Mouse (Mus musculus): ENCODE measurements around the gene Relch.
"Not testable (repeated sequence)": the region's sequence is repeated elsewhere in the genome, so short reads cannot be mapped to it uniquely, and the experiment has no call there.

Relch gene

DNA sequence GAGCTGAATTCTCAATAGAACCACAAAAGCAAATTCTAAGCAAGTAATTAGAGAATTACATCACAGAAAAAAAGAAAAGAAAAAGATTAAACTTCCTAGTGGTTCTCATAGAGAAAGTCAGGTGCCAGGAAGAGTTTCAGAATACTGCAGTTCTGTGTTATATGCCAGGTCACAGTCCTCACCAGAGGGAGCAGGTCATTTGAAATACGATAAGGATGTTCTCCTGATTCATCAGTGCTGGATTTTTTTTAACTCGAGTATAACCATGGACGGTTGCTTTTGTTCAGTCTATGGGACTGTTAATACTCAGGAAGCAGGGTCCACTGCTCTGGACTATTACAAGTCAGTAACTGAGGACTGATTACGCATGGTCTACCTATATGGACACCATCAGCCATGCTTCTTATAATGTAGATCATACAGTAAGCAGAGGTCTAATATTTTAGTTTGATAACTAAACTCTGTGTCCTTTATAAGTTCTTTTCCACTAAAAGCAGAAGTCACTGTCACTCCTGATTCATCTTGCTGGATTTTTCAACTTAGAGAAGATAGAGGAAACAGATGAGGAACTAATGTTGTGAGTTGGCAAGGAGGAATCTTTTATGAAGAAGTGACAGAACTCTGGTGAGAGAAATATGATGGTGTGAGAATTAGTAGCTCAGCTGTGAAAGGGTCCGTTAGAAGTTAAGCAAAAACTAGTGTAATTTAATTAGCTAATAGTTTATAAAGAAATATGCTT lies 83.4 kb downstream of the Relch start:
- no peak for DNase-seq

DNA sequence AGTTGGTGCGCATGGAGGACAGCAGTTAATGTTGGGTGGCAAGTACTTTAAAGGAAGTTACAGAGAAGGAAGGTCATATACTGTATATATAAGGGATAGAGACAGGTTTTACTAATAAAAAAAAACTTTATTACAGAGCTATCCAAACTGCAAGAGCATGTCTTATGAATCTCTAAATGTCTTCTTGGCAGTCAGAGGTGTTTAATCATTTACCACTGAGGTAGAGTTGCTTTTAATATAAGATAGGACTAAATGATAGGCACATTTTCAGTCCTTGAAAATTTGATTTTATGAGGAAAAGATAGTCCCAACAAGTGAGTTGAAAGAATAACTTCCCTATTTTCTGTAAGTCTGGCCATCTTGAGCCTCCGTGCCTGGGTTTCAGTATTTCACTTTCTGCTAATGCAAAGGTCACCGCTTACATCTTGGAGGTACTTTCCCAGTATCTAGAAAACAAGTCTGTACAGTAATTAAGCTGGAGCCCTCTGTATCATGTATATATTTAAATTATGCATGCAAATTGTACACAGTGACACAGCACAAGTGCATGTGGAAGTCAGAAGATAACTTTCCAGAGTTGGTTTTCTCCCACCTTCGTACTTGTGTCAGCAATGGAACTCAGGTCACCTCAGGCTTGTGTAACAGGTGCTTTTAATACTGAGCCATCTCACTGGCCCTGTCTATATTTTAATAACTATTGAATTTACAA lies 84.6 kb downstream of the Relch start:
- DNase-seq, result no peak

DNA sequence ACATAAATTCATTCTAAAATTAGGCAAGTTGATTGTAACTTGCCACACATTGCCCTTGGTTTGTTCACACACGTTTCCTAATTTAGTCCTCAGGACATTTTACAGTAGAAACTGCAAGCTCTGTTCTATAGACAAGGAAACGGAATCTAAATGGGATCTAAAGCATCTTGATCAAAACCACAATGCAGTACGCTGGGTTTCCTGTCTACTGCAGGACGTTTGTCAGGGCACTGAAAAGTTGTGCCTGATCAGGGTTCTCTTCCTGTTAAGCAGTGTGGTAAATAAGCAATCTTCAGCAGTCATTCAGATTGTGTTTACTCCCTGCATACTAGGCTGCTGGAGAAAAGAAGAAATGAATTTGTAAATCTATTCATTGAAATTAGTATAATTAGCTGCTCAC lies 88.5 kb downstream of the Relch start:
- DNase-seq, result no peak

DNA sequence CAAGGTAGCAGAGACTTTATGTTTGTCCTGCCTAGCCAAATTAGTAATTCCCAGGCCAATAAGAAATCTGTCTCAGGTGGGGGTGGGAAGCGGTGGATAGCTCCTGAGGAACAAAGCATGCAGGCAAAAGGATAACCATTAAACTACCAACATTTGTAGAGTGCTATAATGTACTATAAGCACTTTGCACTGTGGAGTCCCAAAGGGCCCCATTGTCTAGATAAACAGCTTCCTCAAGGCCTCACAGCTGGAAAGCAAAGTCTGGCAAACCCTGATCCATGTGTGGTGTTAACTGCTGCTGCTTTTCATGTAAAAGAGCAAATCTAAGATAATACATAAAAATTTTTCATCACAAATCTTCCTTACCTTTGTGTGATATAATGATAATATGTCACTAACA lies 89.3 kb downstream of the Relch start:
- no peak for DNase-seq

DNA sequence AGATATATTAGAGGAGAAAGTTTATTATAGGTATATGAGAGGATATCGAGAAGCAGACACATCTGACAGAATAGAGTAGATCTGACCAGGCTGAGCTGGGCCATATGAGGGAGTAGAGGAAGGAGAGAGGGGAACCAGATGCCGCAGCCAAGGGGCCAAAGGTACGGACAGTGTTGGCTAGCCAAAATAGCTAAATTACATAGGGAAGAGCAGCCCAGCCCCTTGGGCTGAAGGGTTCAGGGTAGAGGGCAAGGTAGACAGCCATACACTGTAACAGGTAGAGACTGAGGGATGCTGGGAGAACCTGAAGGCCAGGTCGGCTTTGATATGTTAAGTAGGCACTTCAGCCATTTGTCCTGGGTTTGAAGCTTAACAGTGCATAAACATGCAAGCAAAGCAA lies 95.1 kb downstream of the Relch start:
- no peak for DNase-seq

GRCm38 (mm10) chr1:105759422-105760165 lies 95.9 kb downstream of the Relch start:
- no peak for DNase-seq

DNA sequence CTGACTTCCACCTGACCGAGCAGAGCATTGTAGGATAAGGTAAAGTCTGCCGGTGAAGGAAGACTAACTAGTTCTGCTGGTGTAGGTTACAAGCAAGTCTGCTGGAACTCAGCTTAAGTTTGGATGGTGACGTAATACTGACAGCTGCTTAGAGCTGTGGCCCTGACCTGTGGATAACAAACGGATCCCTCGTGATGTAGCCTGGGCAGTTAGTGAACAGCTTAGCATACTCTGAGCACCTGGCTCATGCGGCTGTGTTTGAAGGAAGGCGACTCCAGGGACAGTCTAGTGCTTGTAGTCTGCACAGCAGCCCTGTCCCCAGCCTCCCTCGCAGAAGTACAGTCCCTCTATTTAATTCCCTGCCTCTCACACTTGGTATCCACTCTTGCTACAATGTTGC lies 101.9 kb downstream of the Relch start:
- no peak for DNase-seq

DNA sequence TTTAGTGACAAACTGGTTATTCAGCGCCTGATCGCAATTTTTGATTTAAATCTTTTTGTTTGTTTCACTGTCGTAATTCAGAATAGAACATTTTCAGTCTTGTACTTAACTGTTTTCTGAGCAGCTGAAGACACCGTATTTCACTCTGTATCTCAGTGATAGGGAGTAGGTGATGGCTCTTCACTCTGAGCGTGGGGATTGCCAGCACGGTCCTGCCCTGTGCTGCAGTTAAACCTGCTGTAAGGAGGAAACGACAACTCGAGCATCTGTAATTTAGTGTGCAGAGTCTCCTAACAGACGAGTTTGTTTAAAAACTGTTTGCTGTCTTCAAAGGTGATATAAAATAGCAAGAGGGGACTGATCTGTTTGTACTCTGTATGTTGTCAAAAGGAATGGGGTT lies 102.4 kb downstream of the Relch start:
- DNase-seq, result not testable (repeated sequence)

- DNase-seq, result no peak
Measured at GRCm38 (mm10) chr1:105768397-105768796, 104.7 kb downstream of the Relch start.

GRCm38 (mm10) chr1:105770685-105771084 lies 107.0 kb downstream of the Relch start:
- DNase-seq, result no peak

GRCm38 (mm10) chr1:105776426-105776825 lies 112.8 kb downstream of the Relch start:
- peak; percentile 69 for DNase-seq

- no peak for DNase-seq
Measured at GRCm38 (mm10) chr1:105780079-105780456, 116.4 kb downstream of the Relch start.

GRCm38 (mm10) chr1:105780457-105781364 lies 117.0 kb downstream of the Relch start, which contains the start of gene Tnfrsf11a:
Gene Tnfrsf11a (plus strand): TSS chr1:105780718.
- DNase-seq, result peak; percentile 74

GRCm38 (mm10) chr1:105781391-105782146 lies 117.9 kb downstream of the Relch start:
- no peak for DNase-seq

GRCm38 (mm10) chr1:105784257-105785016 lies 120.8 kb downstream of the Relch start:
- DNase-seq, result no peak

- DNase-seq, result no peak
Measured at GRCm38 (mm10) chr1:105785146-105785545, 121.5 kb downstream of the Relch start.

DNA sequence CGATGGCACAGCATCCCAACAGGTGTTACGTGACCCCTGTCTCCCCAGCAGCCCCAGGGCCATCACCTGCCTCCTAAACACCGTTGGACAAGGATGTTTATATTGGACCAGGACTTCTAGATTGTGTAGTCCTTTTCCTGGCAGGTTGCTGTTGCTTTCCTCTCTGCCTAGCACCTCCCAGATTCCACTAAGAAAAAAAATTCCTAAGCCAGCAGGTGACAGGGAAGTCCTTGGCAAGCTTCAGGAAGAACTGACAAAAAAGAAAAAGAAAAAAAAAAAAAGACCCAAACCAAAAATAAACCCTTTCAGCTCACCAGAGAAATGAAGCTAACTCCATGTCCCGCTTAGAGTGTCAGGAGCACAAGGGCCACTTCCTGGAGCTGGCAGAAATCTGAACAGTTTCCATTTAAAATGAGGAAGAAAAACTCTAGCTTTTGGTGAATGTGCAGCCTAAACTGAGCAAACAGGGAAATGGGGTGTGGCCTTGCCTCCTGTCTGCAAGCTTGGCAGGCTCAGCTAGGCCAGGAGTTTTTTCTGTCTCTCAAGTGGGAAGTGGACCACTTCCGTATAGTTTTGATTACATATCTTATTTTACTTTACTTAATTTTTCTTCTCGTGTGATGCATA lies 123.2 kb downstream of the Relch start:
- DNase-seq, result no peak

- no peak for DNase-seq
Measured at GRCm38 (mm10) chr1:105790103-105790502, 126.4 kb downstream of the Relch start.

GRCm38 (mm10) chr1:105794670-105795069 lies 131.0 kb downstream of the Relch start:
- DNase-seq, result no peak

DNA sequence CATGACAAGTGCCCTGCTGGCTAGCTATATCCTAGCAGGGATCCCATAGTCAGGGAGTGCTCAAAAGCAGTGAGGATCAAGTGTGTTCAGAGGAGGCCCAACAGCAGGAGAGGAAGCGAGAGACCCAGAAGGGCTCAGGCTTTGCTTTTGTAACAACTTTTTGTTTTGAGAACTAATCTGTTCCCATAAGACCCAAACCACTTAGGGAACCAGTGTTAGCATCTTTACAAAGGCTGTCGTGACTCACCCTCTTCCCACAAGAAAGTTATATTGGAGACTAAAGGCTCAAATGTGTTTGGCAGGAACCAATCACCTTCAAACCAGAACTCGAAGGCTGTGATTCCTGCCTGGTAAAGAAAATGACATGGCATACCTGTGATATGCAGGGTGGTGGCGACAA lies 132.0 kb downstream of the Relch start:
- DNase-seq, result no peak

DNA sequence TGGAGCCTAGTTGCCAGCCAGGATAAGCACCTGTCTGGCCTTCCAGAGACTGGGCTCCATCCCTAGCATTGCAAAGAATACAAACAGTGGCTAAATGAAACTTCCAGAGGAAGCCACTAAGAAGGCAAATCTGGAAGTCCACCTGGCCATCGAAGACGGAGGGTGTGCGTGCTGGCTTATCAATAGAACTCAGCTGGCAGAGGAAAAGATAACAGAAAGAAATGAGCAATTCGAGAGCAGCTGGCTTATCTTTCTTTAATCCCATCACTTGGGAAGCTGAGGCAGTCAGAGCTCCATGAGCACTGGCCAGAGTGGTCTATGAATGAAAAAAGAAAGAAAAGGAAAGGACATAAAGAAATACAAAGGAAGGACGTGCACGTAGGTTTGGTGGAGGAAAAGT lies 136.9 kb downstream of the Relch start:
- no peak for DNase-seq
